Mouse (Mus musculus) limb, embryonic 14.5 days (tissue): Measurements from ENCODE around the gene Itprid2. TPM values are rescaled to one million over a fixed set of nuclear protein-coding genes. Genes with fewer than 3 reads are reported as not detected.

Experiments used
- ATAC-seq: fragments of 200-750 bp; cut with Nextera tagmentation; 2 replicates; pipeline ENCODE4 v1.8.0; 2017; ENCODE audit warnings: low read depth, moderate number of reproducible peaks, moderate TSS enrichment; ENCODE audit not compliant: low FRiP score
- DNase-seq: peaks from one replicate; pipeline ENCODE4 v3.0.0-alpha.2; 2015; ENCODE audit warnings: low spot score
- H3K27ac ChIP-seq: fragments of 300-500 bp; sonication (generic); replicated peaks from 2 replicates; pipeline ENCODE4 v1.5.1; 2014; ENCODE audit warnings: low read depth, mild to moderate bottlenecking, low read length, moderate library complexity, mixed read lengths
- H3K27me3 ChIP-seq: fragments of 300-500 bp; sonication (generic); 2 replicates; pipeline ENCODE4 v1.6.1; 2014; ENCODE audit warnings: low read length, mixed read lengths; ENCODE audit not compliant: control insufficient read depth, insufficient read depth
- H3K36me3 ChIP-seq: fragments of 300-500 bp; sonication (generic); 2 replicates; pipeline ENCODE4 v1.6.1; 2014; ENCODE audit warnings: mild to moderate bottlenecking, low read length, moderate library complexity, mixed read lengths; ENCODE audit not compliant: control insufficient read depth, insufficient read depth
- H3K4me1 ChIP-seq: fragments of 300-500 bp; sonication (generic); 2 replicates; pipeline ENCODE4 v1.6.1; 2014; ENCODE audit warnings: antibody characterized with exemption, low read length, mixed read lengths; ENCODE audit not compliant: control insufficient read depth, insufficient read depth
- H3K4me2 ChIP-seq: fragments of 300-500 bp; sonication (generic); replicated peaks from 2 replicates; pipeline ENCODE4 v1.6.1; 2014; ENCODE audit warnings: low read depth, mild to moderate bottlenecking, low read length, moderate library complexity; ENCODE audit not compliant: severe bottlenecking
- H3K4me3 ChIP-seq: fragments of 300-500 bp; sonication (generic); replicated peaks from 2 replicates; pipeline ENCODE4 v1.5.1; 2014; ENCODE audit warnings: low read length
- H3K9ac ChIP-seq: fragments of 300-500 bp; sonication (generic); 2 replicates; pipeline ENCODE4 v1.6.1; 2014; ENCODE audit warnings: mild to moderate bottlenecking, low read depth, low read length, moderate library complexity; ENCODE audit not compliant: severe bottlenecking
- H3K9me3 ChIP-seq: fragments of 300-500 bp; sonication (generic); 2 replicates; pipeline ENCODE4 v1.6.1; 2016; ENCODE audit warnings: low read length; ENCODE audit not compliant: control insufficient read depth
- POLR2A ChIP-seq: fragments of 200-500 bp; IDR thresholded peaks from 2 replicates; pipeline ENCODE4 v1.8.0; 2012; ENCODE audit warnings: inconsistent platforms, mild to moderate bottlenecking, moderate library complexity, borderline replicate concordance; ENCODE audit not compliant: insufficient read depth, insufficient read length; ENCODE audit errors: extremely low read depth
- WGBS: fragments of 180-500 bp; shearing (Covaris S2); extraction: QIAGEN DNeasy Blood & Tissue Kit; methylation state at CpG from one replicate; pipeline ENCODE4 v1.1.7; 2014; 5-methylcytosine and 5-hydroxymethylcytosine counted together
- polyA plus RNA-seq, 2 experiments: library from polyadenylated mRNA; depleted of rRNA in 1 of 2; stranded (reverse) in 1 of 2; unstranded in 1 of 2; fragments of >200 nt; fragmentation: Nextera tagmentation in 1 of 2; extraction: Ambion mirVana in 1 of 2; gene quantifications; 2 replicates each; pipeline versions ENCODE4 v1.2.1 to v1.2.3; 2012 to 2014

The Itprid2 gene
- polyA plus RNA-seq, 2 experiments: 9.3 to 14.8 TPM

GRCm38 (mm10) chr2:79610894-79611293 lies 24.3 kb upstream of the Itprid2 start:
- Histone ChIP-seq H3K9ac (no peak overlapping the region), H3K27me3 (no peaks in the 10 kb centered on the region), H3K27ac (no peak overlapping the region), H3K4me2 (no peak overlapping the region), H3K4me1 (no peaks in the 10 kb centered on the region), H3K4me3 (no peak overlapping the region), H3K9me3 (no peaks in the 10 kb centered on the region), H3K36me3 (no peaks in the 10 kb centered on the region)
- TF ChIP-seq POLR2A: no peak
- 62% methylated on average over 3 of the region's 3 CpGs for WGBS
- ATAC-seq: no peak
- no peak for DNase-seq

- H3K9me3 ChIP-seq: no peaks in the 10 kb centered on the region
- WGBS: 86% methylated on average over 2 of the region's 2 CpGs
- H3K36me3 ChIP-seq: no peaks in the 10 kb centered on the region
- TF ChIP-seq POLR2A: no peak
- H3K4me1 ChIP-seq: no peaks in the 10 kb centered on the region
- no peak overlapping the region for H3K4me2 ChIP-seq
- H3K4me3 ChIP-seq: no peak overlapping the region
- DNase-seq: no peak
- H3K9ac ChIP-seq: no peak overlapping the region
- ATAC-seq: no peak
- H3K27me3 ChIP-seq: no peaks in the 10 kb centered on the region
- no peak overlapping the region for H3K27ac ChIP-seq
Measured at GRCm38 (mm10) chr2:79618145-79618544, 17.0 kb upstream of the Itprid2 start.

- no peak overlapping the region for H3K4me3 ChIP-seq
- no peaks in the 10 kb centered on the region for H3K36me3 ChIP-seq
- TF ChIP-seq POLR2A: no peak
- ATAC-seq (no peak), DNase-seq (no peak)
- 78% methylated on average over 6 of the region's 6 CpGs for WGBS
- H3K9me3 ChIP-seq: no peaks in the 10 kb centered on the region
- H3K27me3 ChIP-seq: no peaks in the 10 kb centered on the region
- no peak overlapping the region for H3K4me2 ChIP-seq
- no peak overlapping the region for H3K27ac ChIP-seq
- no peak overlapping the region for H3K9ac ChIP-seq
- no peaks in the 10 kb centered on the region for H3K4me1 ChIP-seq
Measured at GRCm38 (mm10) chr2:79618614-79619568, 16.3 kb upstream of the Itprid2 start.

GRCm38 (mm10) chr2:79623256-79623655 lies 11.9 kb upstream of the Itprid2 start:
- no peaks in the 10 kb centered on the region for H3K36me3 ChIP-seq
- no peak overlapping the region for H3K27ac ChIP-seq
- 81% methylated on average over 4 of the region's 4 CpGs for WGBS
- TF ChIP-seq POLR2A: no peak
- H3K9me3 ChIP-seq: no peaks in the 10 kb centered on the region
- ATAC-seq (no peak), DNase-seq (no peak)
- H3K4me1 ChIP-seq: no peaks in the 10 kb centered on the region
- H3K4me2 ChIP-seq: no peak overlapping the region
- H3K27me3 ChIP-seq: no peaks in the 10 kb centered on the region
- H3K9ac ChIP-seq: no peak overlapping the region
- H3K4me3 ChIP-seq: no peak overlapping the region

DNA sequence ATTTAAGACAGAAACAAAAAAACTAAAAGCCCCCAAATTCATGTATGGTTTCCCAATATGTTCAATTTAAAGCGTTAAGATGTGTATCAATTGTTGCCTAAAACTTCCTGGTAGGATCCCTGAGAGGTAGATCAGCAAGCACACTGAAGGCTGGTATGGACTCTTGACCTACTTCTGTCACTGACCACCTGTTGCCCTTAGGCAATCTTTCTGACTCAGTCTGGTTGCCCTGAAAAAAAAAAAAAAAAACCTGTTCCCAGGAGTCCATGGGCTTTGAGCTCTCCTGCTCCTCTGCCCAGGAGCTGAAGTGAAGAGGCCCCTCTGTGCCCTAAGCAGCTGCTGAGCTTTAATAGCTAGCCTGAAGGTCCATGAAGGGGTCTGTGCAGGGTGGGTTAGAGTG lies 7.5 kb upstream of the Itprid2 start:
- DNase-seq (no peak), ATAC-seq (no peak)
- no peak for TF ChIP-seq POLR2A
- Histone ChIP-seq H3K36me3 (no peaks in the 10 kb centered on the region), H3K4me3 (no peak overlapping the region), H3K9ac (no peak overlapping the region), H3K4me1 (no peaks in the 10 kb centered on the region), H3K4me2 (no peak overlapping the region), H3K27me3 (no peaks in the 10 kb centered on the region), H3K27ac (no peak overlapping the region), H3K9me3 (no peaks in the 10 kb centered on the region)
- WGBS: 77% methylated on average over 1 of the region's 1 CpGs

GRCm38 (mm10) chr2:79630231-79630630 lies 4.9 kb upstream of the Itprid2 start:
- Histone ChIP-seq H3K9me3 (no peaks in the 10 kb centered on the region), H3K27ac (no peak overlapping the region), H3K4me3 (no peak overlapping the region), H3K36me3 (no peaks in the 10 kb centered on the region), H3K9ac (no peak overlapping the region), H3K27me3 (no peaks in the 10 kb centered on the region), H3K4me2 (no peak overlapping the region), H3K4me1 (no peaks in the 10 kb centered on the region)
- ATAC-seq: no peak
- DNase-seq: no peak
- WGBS: 73% methylated on average over 2 of the region's 2 CpGs
- TF ChIP-seq POLR2A: no peak
